Mouse (Mus musculus): ENCODE measurements around the gene Thsd7a. TPM values are rescaled to one million over a fixed set of nuclear protein-coding genes. Genes with fewer than 3 reads are reported as not detected.

Gene Thsd7a
- total RNA-seq, 1 experiment: 3.3 TPM

DNA sequence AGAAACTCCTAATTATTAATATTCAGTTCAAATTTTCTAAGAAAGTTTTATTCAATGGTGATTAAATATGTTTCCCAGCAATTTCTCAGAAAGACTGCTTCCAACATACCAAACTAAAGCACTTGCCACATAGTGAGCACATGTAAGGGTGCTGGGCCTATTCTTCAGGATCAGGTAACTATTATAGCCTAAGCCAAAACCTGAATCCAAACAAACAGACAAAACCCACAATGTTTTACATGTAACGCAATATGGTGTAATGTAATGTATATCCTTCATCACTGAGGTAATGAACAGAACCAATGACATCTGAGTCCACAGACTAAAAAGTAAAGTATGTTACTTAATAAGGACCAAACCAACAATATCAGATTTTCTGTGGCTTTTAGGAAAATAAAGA is 346.2 kb downstream of the Thsd7a start:
- Histone ChIP-seq H3K9me3 (ENCODE audit: control insufficient read depth, insufficient read depth, low read depth, low read length) (no peaks in the 10 kb centered on the region), H3K9ac (ENCODE audit: insufficient read depth, low read depth, low read length, poor library complexity, severe bottlenecking) (no peak overlapping the region), H3K36me3 (ENCODE audit: control insufficient read depth, insufficient read depth, low read length, poor library complexity, severe bottlenecking) (no peaks in the 10 kb centered on the region), H3K27ac (ENCODE audit: insufficient read depth, low read depth, low read length, poor library complexity, severe bottlenecking) (no peak overlapping the region), H3K4me3 (ENCODE audit: insufficient read depth in 1 of 2, low read depth in 1 of 2, low read length in 2 of 2, poor library complexity in 1 of 2, severe bottlenecking in 1 of 2) (no peak overlapping the region), H3K4me1 (ENCODE audit: control insufficient read depth in 2 of 2, insufficient read depth in 2 of 2, low read length in 2 of 2, poor library complexity in 1 of 2) (no peaks in the 10 kb centered on the region)
- TF ChIP-seq MAFK (IDR thresholded peaks at IDR 0.05; ENCODE audit: insufficient read depth, low read depth, low read length) (no peak), HCFC1 (IDR thresholded peaks at IDR 0.05; ENCODE audit: borderline replicate concordance, insufficient read depth, low read length) (no peak), CHD2 (IDR thresholded peaks at IDR 0.05; ENCODE audit: low read depth, low read length) (no peak), ZNF384 (IDR thresholded peaks at IDR 0.05; ENCODE audit: low read depth, low read length) (no peak), ZC3H11A (IDR thresholded peaks at IDR 0.05; ENCODE audit: borderline replicate concordance, low read depth, low read length) (no peak)
- DNase-seq (ENCODE audit: low read depth, low spot score): no peak
- in situ Hi-C loops (cut with MboI; ENCODE audit: low sequenced_read_pairs in 2 of 2, unreplicated experiment in 2 of 2): no loop called here

DNA sequence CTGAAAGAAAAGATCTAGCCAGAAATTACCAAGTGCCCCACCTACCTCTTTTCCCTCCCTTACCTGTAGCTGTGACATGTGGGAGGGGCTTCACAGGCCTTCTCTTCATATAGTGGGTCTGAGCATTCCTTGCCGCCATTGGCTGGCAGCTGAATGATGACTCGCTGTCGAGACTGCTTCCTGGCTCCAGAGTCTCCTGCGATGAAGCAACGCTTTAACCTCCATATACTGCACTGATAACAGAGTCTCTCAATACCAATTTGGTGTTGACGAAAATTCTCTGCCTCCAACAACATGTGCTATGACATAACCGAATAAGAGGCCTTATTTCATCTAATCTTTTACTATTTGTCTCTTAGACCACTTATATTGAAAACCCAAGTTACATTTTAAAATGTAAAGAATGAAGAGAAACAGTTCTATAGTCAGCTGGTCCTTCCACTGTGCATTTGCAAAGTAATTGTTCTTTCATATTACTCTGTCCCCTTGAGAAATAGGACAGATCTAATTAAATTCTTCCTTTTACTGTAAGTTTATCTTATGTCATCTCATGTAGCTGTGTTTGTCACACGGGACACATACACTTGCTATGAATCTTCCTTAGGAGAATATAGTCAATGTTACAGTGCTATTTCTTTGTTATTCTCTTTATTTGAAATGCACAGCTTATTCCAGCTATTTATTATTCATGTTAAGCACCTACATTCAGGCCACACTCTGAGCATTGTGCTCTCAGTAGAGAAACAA is 351.3 kb downstream of the Thsd7a start:
- Histone ChIP-seq H3K4me3 (ENCODE audit: insufficient read depth in 1 of 2, low read depth in 1 of 2, low read length in 2 of 2, poor library complexity in 1 of 2, severe bottlenecking in 1 of 2) (no peak overlapping the region), H3K9me3 (ENCODE audit: control insufficient read depth, insufficient read depth, low read depth, low read length) (no peaks in the 10 kb centered on the region), H3K27ac (ENCODE audit: insufficient read depth, low read depth, low read length, poor library complexity, severe bottlenecking) (no peak overlapping the region), H3K36me3 (ENCODE audit: control insufficient read depth, insufficient read depth, low read length, poor library complexity, severe bottlenecking) (no peaks in the 10 kb centered on the region), H3K9ac (ENCODE audit: insufficient read depth, low read depth, low read length, poor library complexity, severe bottlenecking) (no peak overlapping the region), H3K4me1 (ENCODE audit: control insufficient read depth in 2 of 2, insufficient read depth in 2 of 2, low read length in 2 of 2, poor library complexity in 1 of 2) (no peaks in the 10 kb centered on the region)
- TF ChIP-seq HCFC1 (IDR thresholded peaks at IDR 0.05; ENCODE audit: borderline replicate concordance, insufficient read depth, low read length) (no peak), ZC3H11A (IDR thresholded peaks at IDR 0.05; ENCODE audit: borderline replicate concordance, low read depth, low read length) (no peak), ZNF384 (IDR thresholded peaks at IDR 0.05; ENCODE audit: low read depth, low read length) (no peak), CHD2 (IDR thresholded peaks at IDR 0.05; ENCODE audit: low read depth, low read length) (no peak), MAFK (IDR thresholded peaks at IDR 0.05; ENCODE audit: insufficient read depth, low read depth, low read length) (no peak)
- DNase-seq (ENCODE audit: low read depth, low spot score): no peak
- in situ Hi-C loops (cut with MboI; ENCODE audit: low sequenced_read_pairs in 2 of 2, unreplicated experiment in 2 of 2): no loop called here

DNA sequence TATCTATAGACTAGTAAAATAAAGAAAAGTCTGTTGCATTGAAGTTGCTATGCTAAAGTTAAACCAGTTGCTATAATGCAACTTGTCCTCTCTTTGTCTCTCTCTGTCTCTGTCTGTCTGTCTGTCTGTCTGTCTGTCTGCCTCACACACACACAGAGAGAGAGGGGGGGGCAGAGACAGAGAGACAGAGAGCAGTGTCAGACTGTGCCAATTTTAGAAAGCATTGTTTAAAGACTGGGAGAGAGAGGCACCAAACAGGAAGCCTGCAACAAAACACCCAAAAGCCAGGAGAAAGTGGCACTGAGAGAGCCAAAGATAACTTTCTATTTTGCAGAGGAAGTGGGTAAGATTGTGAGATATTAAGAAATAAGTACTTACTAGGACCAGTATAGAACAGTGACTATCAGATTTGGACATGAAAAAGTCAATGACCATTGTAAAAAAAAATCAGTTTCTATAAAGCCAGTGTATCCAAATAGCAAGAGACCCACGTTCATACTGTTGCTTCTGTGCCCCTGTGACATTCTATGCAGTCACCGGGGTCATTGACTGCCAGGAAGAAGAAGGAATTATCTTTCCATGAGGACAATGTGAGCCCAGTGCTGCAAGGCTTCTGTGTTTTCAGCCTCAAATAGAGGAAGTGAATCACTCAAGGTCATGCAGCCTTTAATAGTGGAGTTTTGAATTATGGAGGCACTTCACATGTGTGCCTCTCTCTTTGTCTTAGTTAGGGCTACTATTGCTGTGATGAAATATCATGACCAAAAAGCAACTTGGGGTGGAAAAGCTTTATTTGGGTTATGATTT is 355.4 kb downstream of the Thsd7a start:
- no peak overlapping the region for H3K4me3 ChIP-seq (ENCODE audit: insufficient read depth in 1 of 2, low read depth in 1 of 2, low read length in 2 of 2, poor library complexity in 1 of 2, severe bottlenecking in 1 of 2)
- H3K36me3 ChIP-seq (ENCODE audit: control insufficient read depth, insufficient read depth, low read length, poor library complexity, severe bottlenecking): no peaks in the 10 kb centered on the region
- no peak overlapping the region for H3K27ac ChIP-seq (ENCODE audit: insufficient read depth, low read depth, low read length, poor library complexity, severe bottlenecking)
- no peak for TF ChIP-seq CHD2 (IDR thresholded peaks at IDR 0.05; ENCODE audit: low read depth, low read length)
- TF ChIP-seq ZC3H11A (IDR thresholded peaks at IDR 0.05; ENCODE audit: borderline replicate concordance, low read depth, low read length): no peak
- TF ChIP-seq ZNF384 (IDR thresholded peaks at IDR 0.05; ENCODE audit: low read depth, low read length): no peak
- no peak for TF ChIP-seq HCFC1 (IDR thresholded peaks at IDR 0.05; ENCODE audit: borderline replicate concordance, insufficient read depth, low read length)
- no peak for TF ChIP-seq MAFK (IDR thresholded peaks at IDR 0.05; ENCODE audit: insufficient read depth, low read depth, low read length)
- no peak for DNase-seq (ENCODE audit: low read depth, low spot score)
- H3K9me3 ChIP-seq (ENCODE audit: control insufficient read depth, insufficient read depth, low read depth, low read length): no peaks in the 10 kb centered on the region
- H3K4me1 ChIP-seq (ENCODE audit: control insufficient read depth in 2 of 2, insufficient read depth in 2 of 2, low read length in 2 of 2, poor library complexity in 1 of 2): no peaks in the 10 kb centered on the region
- in situ Hi-C loops (cut with MboI; ENCODE audit: low sequenced_read_pairs in 2 of 2, unreplicated experiment in 2 of 2): no loop called here
- no peak overlapping the region for H3K9ac ChIP-seq (ENCODE audit: insufficient read depth, low read depth, low read length, poor library complexity, severe bottlenecking)

DNA sequence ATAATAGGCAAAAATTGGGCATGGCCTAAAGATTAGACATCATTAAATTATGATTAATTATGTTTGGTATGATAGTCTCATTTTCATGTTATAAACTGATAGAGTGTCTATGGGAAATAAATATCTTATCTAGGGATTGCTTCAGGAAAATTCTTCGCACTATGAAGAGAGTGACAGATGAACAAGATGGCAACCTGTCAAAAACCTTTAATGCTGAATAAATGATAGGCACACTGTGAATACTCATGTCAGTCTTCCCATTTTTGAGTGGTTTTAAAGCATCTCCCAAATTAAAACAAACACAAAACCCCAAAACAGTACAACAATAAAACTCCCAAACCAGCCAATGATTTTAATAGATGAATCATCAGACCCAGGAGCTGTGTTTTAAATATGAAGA is 362.5 kb downstream of the Thsd7a start:
- Histone ChIP-seq H3K27ac (ENCODE audit: insufficient read depth, low read depth, low read length, poor library complexity, severe bottlenecking) (no peak overlapping the region), H3K9me3 (ENCODE audit: control insufficient read depth, insufficient read depth, low read depth, low read length) (no peaks in the 10 kb centered on the region), H3K4me3 (ENCODE audit: insufficient read depth in 1 of 2, low read depth in 1 of 2, low read length in 2 of 2, poor library complexity in 1 of 2, severe bottlenecking in 1 of 2) (no peak overlapping the region), H3K4me1 (ENCODE audit: control insufficient read depth in 2 of 2, insufficient read depth in 2 of 2, low read length in 2 of 2, poor library complexity in 1 of 2) (no peaks in the 10 kb centered on the region), H3K36me3 (ENCODE audit: control insufficient read depth, insufficient read depth, low read length, poor library complexity, severe bottlenecking) (no peaks in the 10 kb centered on the region), H3K9ac (ENCODE audit: insufficient read depth, low read depth, low read length, poor library complexity, severe bottlenecking) (no peak overlapping the region)
- no peak for DNase-seq (ENCODE audit: low read depth, low spot score)
- TF ChIP-seq ZNF384 (IDR thresholded peaks at IDR 0.05; ENCODE audit: low read depth, low read length) (no peak), HCFC1 (IDR thresholded peaks at IDR 0.05; ENCODE audit: borderline replicate concordance, insufficient read depth, low read length) (no peak)
- in situ Hi-C loops (cut with MboI; ENCODE audit: low sequenced_read_pairs in 2 of 2, unreplicated experiment in 2 of 2): no loop called here

Data from ES-E14 (cell line).